Comparison of ENCODE assay signal across 8 mouse cellular contexts in genomic region chr13:13516376-13517225, GRCm38 (mm10).
DNase-seq lines count a peak whose midpoint lies in the region; ATAC-seq and TF ChIP-seq lines count a peak whose summit lies in the region.

No protein-coding gene starts in this region.

- H3K4me1 ChIP-seq in lung, embryonic 15.5 days, result no peaks in the 10 kb centered on the region
- no peaks in the 10 kb centered on the region for H3K4me1 ChIP-seq in olfactory bulb, adult 2 months (ENCODE audit: control insufficient read depth, insufficient read depth, low read length)

- H3K9ac ChIP-seq in lung, embryonic 15.5 days, result no peak overlapping the region

- peak overlapping the region; percentile 42 for H3K4me3 ChIP-seq in layer of hippocampus, adult 2 months
- no peak overlapping the region for H3K4me3 ChIP-seq in lung, embryonic 15.5 days
- no peak overlapping the region for H3K4me3 ChIP-seq in olfactory bulb, adult 2 months (ENCODE audit: insufficient read depth, low read depth, low read length)

- no peaks in the 10 kb centered on the region for H3K36me3 ChIP-seq in lung, embryonic 15.5 days

- peak overlapping the region; percentile 18; the same call in 1 of the 2 replicates for H3K4me2 ChIP-seq in lung, embryonic 15.5 days

- peak; percentile 90 for DNase-seq in ES-CJ7 (ENCODE audit: low read depth, low spot score)
- peak; percentile 86 for DNase-seq in cerebellum, adult 11 months
- peak; percentile 74 for DNase-seq in forelimb bud, embryonic 11.5 days (ENCODE audit: low read depth, low spot score)
- peak; percentile 75 to 84 for DNase-seq in layer of hippocampus, adult 2 months (ENCODE audit: low spot score in 2 of 2)
- DNase-seq in testis, postnatal 14 days (ENCODE audit: low spot score), result peak; percentile 72

- peak overlapping the region; percentile 73 for H3K27ac ChIP-seq in layer of hippocampus, adult 2 months
- no peak overlapping the region for H3K27ac ChIP-seq in lung, embryonic 15.5 days
- H3K27ac ChIP-seq in olfactory bulb, adult 2 months (ENCODE audit: insufficient read depth, low read depth, low read length), result no peak overlapping the region

- peak; percentile 74 to 89 for ATAC-seq in hematopoietic stem cell, adult 5-6 weeks (replicated peaks in 1 of 2; ENCODE audit: insufficient read depth in 1 of 2, low FRiP score in 2 of 2, low TSS enrichment in 1 of 2, low read depth in 1 of 2, poor library complexity in 2 of 2, severe bottlenecking in 2 of 2)
- ATAC-seq in lung, embryonic 15.5 days (ENCODE audit: borderline replicate concordance, extremely low read depth, low FRiP score, low TSS enrichment), result peak; percentile 60; the same call in 1 of the 2 replicates

- no peaks in the 10 kb centered on the region for H3K27me3 ChIP-seq in lung, embryonic 15.5 days

- H3K9me3 ChIP-seq in lung, embryonic 15.5 days, result no peaks in the 10 kb centered on the region

- TF ChIP-seq POLR2A in olfactory bulb, adult 2 months (IDR thresholded peaks at IDR 0.05; ENCODE audit: insufficient read depth, low read depth, low read length), result no peak

- peak; percentile 98; the same call in 1 of the 2 replicates for TF ChIP-seq CTCF in layer of hippocampus, adult 2 months (conservative IDR thresholded peaks at IDR 0.05)
- TF ChIP-seq CTCF in olfactory bulb, adult 2 months (IDR thresholded peaks at IDR 0.05; ENCODE audit: insufficient read depth, low read depth, low read length), result peak; percentile 85

- 45% methylated on average over 17 of the region's 17 CpGs for WGBS in lung, embryonic 15.5 days
- WGBS in olfactory bulb, adult 2 months, result 48% methylated on average over 17 of the region's 17 CpGs
